Mouse (Mus musculus) liver, embryonic 13.5 days (tissue): ENCODE results near the gene Hacd3. TPM values are rescaled to one million over a fixed set of nuclear protein-coding genes. Genes with fewer than 3 reads are reported as not detected.
A peak's percentile ranks its signal among the peaks of the same experiment; 100 is the strongest.

Experiments used
- ATAC-seq: fragments of 200-750 bp; cut with Nextera tagmentation; 2 replicates; pipeline ENCODE4 v1.8.0; 2017; ENCODE audit warnings: low read depth, mild to moderate bottlenecking, moderate number of reproducible peaks, moderate library complexity
- DNase-seq: peaks from one replicate; pipeline ENCODE4 v3.0.0; 2022
- H3K27ac ChIP-seq: fragments of 300-500 bp; sonication (generic); 2 replicates; pipeline ENCODE4 v1.5.1; 2015; ENCODE audit warnings: moderate library complexity, mild to moderate bottlenecking, inconsistent platforms
- H3K27me3 ChIP-seq: fragments of 300-500 bp; sonication (generic); 2 replicates; pipeline ENCODE4 v1.6.1; 2015; ENCODE audit warnings: mild to moderate bottlenecking, inconsistent platforms
- H3K36me3 ChIP-seq: fragments of 300-500 bp; sonication (generic); 2 replicates; pipeline ENCODE4 v1.6.1; 2015; ENCODE audit warnings: mild to moderate bottlenecking, inconsistent platforms
- H3K4me1 ChIP-seq: fragments of 300-500 bp; sonication (generic); replicated peaks from 2 replicates; pipeline ENCODE4 v1.6.1; 2015; ENCODE audit warnings: inconsistent platforms
- H3K4me2 ChIP-seq: fragments of 300-500 bp; sonication (generic); 2 replicates; pipeline ENCODE4 v1.6.1; 2015; ENCODE audit warnings: inconsistent platforms, mild to moderate bottlenecking, moderate library complexity
- H3K4me3 ChIP-seq: fragments of 300-500 bp; sonication (generic); replicated peaks from 2 replicates; pipeline ENCODE4 v1.5.1; 2015; ENCODE audit warnings: mild to moderate bottlenecking, inconsistent platforms
- H3K9ac ChIP-seq: fragments of 300-500 bp; sonication (generic); 2 replicates; pipeline ENCODE4 v1.6.1; 2015; ENCODE audit warnings: mild to moderate bottlenecking, inconsistent platforms
- H3K9me3 ChIP-seq: fragments of 300-500 bp; sonication (generic); replicated peaks from 2 replicates; pipeline ENCODE4 v1.6.1; 2016; ENCODE audit warnings: inconsistent platforms
- WGBS: fragments of 180-500 bp; shearing (Covaris S2); methylation state at CpG from one replicate; pipeline ENCODE4 v1.1.7; 2015; ENCODE audit not compliant: insufficient replicate concordance; 5-methylcytosine and 5-hydroxymethylcytosine counted together
- polyA plus RNA-seq: library from polyadenylated mRNA; unstranded; fragments of >200 nt; fragmentation: Nextera tagmentation; extraction: Ambion mirVana; gene quantifications from 2 replicates; pipeline ENCODE4 v1.2.1, GENCODE M21; 2015

Gene Hacd3
- polyA plus RNA-seq, 1 experiment from 2014 or later: 55.7 TPM

DNA sequence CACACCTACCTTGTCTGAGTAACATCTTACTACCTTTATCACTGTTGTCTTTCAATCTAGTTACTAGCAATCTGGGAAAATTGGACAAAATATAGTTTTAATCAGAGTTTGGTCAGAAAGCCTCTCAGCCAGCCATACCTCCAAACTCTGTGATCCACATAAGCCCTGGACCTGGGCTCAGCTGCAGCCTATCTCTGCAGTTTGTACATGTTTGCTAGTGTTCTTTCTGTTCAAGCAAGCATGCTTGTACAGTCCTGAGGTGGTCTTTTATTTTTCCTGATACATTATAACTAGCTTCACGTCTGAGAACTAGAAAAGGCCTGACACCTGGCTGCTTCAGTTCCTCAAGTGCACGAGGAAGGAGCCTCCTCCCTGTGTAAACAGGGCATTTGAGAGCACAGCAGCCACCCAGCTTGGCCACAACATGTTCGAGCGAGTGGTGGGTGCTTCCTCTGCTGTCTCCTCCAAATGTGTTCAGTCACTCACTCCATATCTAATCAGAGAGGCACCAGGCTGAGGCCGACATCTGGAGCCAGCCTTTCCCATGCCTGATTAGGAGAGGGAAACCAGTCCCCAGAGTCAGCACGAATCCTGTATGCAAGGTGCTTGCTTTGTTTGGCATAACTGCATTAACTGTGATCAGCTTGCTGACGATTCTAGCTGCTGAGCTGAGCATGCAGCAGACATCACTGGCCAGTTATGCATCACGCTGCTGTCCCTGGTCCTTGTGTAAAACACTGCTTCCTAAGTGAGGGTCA, 36.3 kb downstream of the Hacd3 start:
- peak; percentile 75 for DNase-seq
- 26% methylated on average over 8 of the region's 8 CpGs for WGBS
- peak; percentile 97 for ATAC-seq
- no peaks in the 10 kb centered on the region for H3K9me3 ChIP-seq
- peak overlapping the region; percentile 52 for H3K9ac ChIP-seq
- no peaks in the 10 kb centered on the region for H3K27me3 ChIP-seq
- H3K36me3 ChIP-seq: peaks cover 92% of the 10 kb centered on the region
- H3K27ac ChIP-seq: peak overlapping the region; percentile 85
- H3K4me1 ChIP-seq: peaks cover 41% of the 10 kb centered on the region
- H3K4me2 ChIP-seq: peak overlapping the region; percentile 46
- no peak overlapping the region; the same call in 1 of the 2 replicates for H3K4me3 ChIP-seq

DNA sequence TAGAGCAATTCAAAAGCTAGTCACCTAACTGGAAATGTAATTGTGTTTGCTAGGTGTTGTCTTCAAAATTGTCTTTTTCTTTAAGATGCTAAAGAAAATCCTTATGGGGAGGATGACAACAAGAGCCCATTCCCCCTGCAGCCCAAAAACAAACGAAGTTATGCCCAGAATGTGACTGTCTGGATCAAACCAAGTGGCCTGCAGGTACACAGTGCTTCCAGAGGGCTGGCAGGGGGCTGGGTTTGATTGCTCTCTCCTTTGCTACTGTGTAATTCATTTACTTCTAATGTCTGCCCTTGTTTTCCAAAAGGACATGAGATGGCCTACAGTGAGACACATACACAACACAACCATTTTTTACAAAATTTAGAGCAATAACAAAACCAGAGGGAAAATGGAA, 39.6 kb downstream of the Hacd3 start:
- Histone ChIP-seq H3K9ac (no peak overlapping the region), H3K9me3 (no peaks in the 10 kb centered on the region), H3K36me3 (peaks cover 97% of the 10 kb centered on the region), H3K27ac (0 out of 2 replicates have a peak overlapping the region, but pooled peaks have one; percentile 3), H3K4me1 (peaks cover 28% of the 10 kb centered on the region), H3K4me2 (no peak overlapping the region), H3K27me3 (no peaks in the 10 kb centered on the region), H3K4me3 (no peak overlapping the region)
- 59% methylated on average over 1 of the region's 1 CpGs for WGBS
- ATAC-seq: no peak
- no peak for DNase-seq

DNA sequence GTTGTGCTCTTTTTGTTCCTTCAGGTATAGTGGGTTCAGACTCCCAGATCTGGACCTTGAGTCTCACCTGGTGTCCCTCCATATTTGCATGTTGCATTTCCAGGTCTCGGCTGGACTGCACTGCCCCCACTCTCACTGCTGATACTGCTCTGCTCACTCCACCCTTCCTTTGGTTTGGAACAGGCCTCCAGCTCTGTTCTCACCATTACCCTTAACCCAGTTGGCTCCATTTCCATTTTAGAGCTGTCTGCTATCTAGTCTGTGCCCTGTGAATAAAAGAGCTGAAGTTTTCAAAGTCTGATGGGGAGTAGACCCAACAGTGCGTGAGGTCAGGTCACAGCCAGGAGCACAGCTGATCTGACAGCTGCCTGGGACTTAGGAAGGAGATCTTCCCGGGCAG, 40.9 kb downstream of the Hacd3 start:
- Histone ChIP-seq H3K4me1 (peaks cover 20% of the 10 kb centered on the region), H3K9ac (no peak overlapping the region), H3K9me3 (no peaks in the 10 kb centered on the region), H3K27ac (no peak overlapping the region), H3K4me2 (no peak overlapping the region), H3K27me3 (no peaks in the 10 kb centered on the region), H3K36me3 (peaks cover 97% of the 10 kb centered on the region), H3K4me3 (no peak overlapping the region)
- DNase-seq (no peak), ATAC-seq (no peak)
- WGBS: 76% methylated on average over 3 of the region's 3 CpGs

DNA sequence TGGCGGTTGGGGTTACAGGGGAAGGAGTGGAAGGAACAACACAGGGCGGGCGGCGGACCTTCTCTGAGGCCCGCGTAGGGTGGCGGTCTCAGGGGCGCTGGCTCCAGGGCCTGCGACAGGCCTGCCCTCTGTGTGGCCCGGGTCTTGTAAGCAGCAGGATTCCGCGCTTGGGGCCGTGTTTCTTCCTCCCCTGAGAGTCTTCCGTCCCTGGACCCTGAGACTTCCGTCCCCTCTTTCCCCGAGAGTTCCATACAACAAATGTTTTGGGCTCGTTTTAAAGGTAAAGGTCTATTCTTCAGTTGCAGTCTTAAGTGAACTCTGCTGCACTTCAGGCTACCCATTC, 60.5 kb downstream of the Hacd3 start:
- Histone ChIP-seq H3K36me3 (peaks cover 35% of the 10 kb centered on the region), H3K9ac (peak overlapping the region; percentile 92), H3K4me1 (peaks cover 33% of the 10 kb centered on the region), H3K27ac (peak overlapping the region; percentile 91), H3K27me3 (no peaks in the 10 kb centered on the region), H3K4me3 (peak overlapping the region; percentile 89), H3K4me2 (peak overlapping the region; percentile 83), H3K9me3 (no peaks in the 10 kb centered on the region)
- DNase-seq (no peak), ATAC-seq (peak; percentile 80)
- under 1% methylated on average over 17 of the region's 17 CpGs for WGBS

DNA sequence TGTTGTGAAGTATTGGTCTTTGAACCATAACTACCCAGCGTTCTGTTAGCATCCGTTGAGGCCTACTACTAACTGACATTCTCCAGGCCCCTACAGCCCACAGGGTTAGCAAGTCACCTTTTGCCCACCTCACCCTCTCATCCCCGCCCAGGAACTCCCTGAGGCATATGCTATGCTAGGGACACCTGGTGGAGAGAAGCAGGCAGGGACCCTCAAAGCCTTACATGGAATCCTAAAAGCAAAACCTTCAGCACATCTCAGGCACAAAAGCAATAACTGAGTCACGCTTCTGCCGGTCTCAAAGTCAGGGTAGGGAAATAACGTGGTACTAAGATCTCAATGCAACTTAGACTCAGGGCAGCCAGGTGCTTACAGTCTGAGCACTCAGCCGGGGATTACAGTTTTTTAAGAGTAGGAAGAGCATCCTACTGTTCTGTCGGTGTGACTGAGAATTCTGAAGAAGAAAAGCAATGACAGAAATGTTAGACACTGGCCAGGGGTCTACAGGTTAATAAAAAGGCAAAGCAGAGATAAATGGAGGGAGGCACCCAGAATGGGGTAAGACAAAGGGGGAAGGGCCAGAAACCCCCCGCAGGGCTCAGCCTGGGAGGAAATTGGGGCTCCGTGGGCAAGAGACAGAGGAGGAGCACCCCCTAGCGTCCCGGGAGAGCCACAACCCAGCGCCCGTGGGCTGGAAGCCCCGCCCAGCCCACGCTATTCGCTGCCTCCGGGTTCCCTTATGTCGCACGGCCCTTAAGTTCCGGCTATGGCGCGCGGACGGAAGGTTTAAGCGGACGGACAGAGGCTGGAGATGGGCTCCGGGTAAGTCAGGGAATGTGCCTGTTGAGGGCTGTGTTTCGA, 61.1 kb downstream of the Hacd3 start, which contains the start of gene Ints14:
Gene Ints14 (plus strand): TSS at position 789 of the 861 bp plus-strand sequence.
- H3K36me3 ChIP-seq: peaks cover 29% of the 10 kb centered on the region
- H3K4me2 ChIP-seq: peak within 1 kb of the TSS; percentile 83
- peaks cover 38% of the 10 kb centered on the region for H3K4me1 ChIP-seq
- DNase-seq: peak; percentile 93
- ATAC-seq: peak; percentile 94
- WGBS: 8% methylated on average over 29 of the region's 29 CpGs
- no peaks in the 10 kb centered on the region for H3K27me3 ChIP-seq
- peak within 1 kb of the TSS; percentile 91 for H3K27ac ChIP-seq
- H3K4me3 ChIP-seq: peak within 1 kb of the TSS; percentile 89
- no peaks in the 10 kb centered on the region for H3K9me3 ChIP-seq
- peak within 1 kb of the TSS; percentile 92 for H3K9ac ChIP-seq

DNA sequence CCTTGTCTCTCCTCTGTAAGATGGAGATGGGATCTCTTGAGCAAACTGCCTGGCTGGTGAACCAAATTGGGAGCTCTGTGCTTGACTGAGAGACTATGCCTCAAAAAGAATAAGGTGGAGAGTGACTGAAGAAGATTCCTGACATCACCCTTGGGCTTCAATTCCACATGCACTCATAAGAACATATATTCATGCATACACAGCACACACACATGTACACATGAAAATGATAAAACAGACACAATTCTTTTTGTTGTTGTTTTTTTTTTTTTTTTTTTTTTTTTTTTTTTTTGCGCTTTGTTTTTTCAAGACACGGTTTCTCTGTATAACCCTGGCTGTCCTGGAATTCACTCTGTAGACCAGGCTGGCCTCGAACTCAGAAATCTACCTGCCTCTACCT, 64.2 kb downstream of the Hacd3 start:
- Histone ChIP-seq H3K9me3 (no peaks in the 10 kb centered on the region), H3K4me3 (no peak overlapping the region), H3K27ac (no peak overlapping the region), H3K36me3 (peaks cover 2% of the 10 kb centered on the region), H3K4me1 (peaks cover 60% of the 10 kb centered on the region), H3K27me3 (0 out of 2 replicates have a peak, but pooled peaks cover 4% of the 10 kb centered on the region), H3K9ac (no peak overlapping the region), H3K4me2 (no peak overlapping the region)
- ATAC-seq (no peak), DNase-seq (no peak)
- WGBS: 75% methylated on average over 3 of the region's 3 CpGs

DNA sequence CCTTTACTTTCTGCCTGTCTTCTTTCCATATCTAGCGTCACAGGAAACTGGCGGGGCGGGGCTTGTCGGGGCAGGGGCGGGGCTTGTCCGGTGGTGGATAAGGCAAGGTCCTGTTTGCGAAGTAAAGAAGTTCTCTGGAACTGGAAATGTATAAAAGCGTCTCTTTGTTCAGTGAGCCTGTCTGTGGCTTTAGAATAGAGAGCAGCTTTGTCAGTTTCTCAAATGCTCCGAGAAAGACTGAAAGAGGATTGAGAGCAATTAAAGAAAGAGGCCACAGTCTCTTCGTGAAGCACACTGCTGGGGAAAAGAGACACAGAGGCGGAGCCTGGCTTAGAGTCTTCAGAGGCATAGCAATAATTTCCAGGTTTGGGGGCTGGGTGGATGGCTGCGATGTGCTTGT, 65.2 kb downstream of the Hacd3 start:
- 10% methylated on average over 12 of the region's 12 CpGs for WGBS
- DNase-seq (peak; percentile 45), ATAC-seq (no peak)
- H3K27me3 ChIP-seq: peaks cover 12% of the 10 kb centered on the region
- H3K9me3 ChIP-seq: no peaks in the 10 kb centered on the region
- peak overlapping the region; percentile 68; the same call in 1 of the 2 replicates for H3K27ac ChIP-seq
- H3K4me2 ChIP-seq: peak overlapping the region; percentile 65
- H3K4me3 ChIP-seq: peak overlapping the region; percentile 35
- H3K9ac ChIP-seq: peak overlapping the region; percentile 58
- H3K36me3 ChIP-seq: no peaks in the 10 kb centered on the region
- H3K4me1 ChIP-seq: peaks cover 57% of the 10 kb centered on the region

DNA sequence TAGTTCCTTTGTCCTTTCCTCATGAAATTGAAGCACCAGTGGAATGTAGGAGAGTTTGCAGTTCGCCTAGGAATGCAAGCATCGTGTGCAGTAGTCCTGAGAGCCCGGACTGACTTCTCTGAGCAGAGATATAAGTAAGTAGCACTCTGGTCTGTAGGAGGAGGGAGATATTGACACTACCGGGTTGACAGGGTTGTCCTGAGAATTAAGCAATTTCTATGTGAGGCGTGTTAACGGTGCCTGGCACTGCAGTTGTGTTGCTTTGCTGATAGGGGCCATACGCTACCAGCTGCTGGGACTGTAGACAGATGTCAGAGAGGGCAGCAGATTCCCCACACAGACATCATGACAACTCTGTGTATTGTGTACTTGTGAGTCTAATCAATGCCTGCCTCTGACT, 68.3 kb downstream of the Hacd3 start:
- 18% methylated on average over 7 of the region's 7 CpGs for WGBS
- DNase-seq (peak; percentile 49), ATAC-seq (peak; percentile 85)
- H3K4me2 ChIP-seq: peak overlapping the region; percentile 34
- H3K27ac ChIP-seq: peak overlapping the region; percentile 54
- peak overlapping the region; percentile 43; the same call in 1 of the 2 replicates for H3K9ac ChIP-seq
- no peak overlapping the region for H3K4me3 ChIP-seq
- H3K9me3 ChIP-seq: no peaks in the 10 kb centered on the region
- no peaks in the 10 kb centered on the region for H3K36me3 ChIP-seq
- peaks cover 43% of the 10 kb centered on the region for H3K4me1 ChIP-seq
- H3K27me3 ChIP-seq: peaks cover 37% of the 10 kb centered on the region

DNA sequence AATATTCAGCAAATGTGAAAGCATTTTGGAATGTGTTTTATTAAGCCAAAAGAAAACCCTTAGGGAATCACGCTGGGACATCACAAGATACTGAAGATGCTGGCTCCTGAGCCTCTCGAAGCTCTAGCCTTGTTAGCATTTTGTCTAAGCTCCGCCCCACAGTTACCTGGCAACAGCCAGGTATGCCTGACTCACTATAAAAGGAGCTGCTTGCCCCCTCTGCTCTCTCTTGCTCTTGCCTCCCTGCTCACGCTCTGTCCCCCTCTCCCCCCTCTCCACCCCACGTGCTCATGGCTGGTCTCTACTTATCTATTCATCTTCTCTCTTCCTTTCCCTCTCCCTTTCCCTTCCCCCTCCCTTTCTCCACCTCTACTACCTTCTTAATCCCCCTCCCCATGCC, 69.4 kb downstream of the Hacd3 start:
- ATAC-seq (no peak), DNase-seq (no peak)
- Histone ChIP-seq H3K4me3 (no peak overlapping the region), H3K27me3 (peaks cover 41% of the 10 kb centered on the region), H3K9ac (no peak overlapping the region), H3K27ac (no peak overlapping the region), H3K4me1 (peaks cover 43% of the 10 kb centered on the region), H3K9me3 (no peaks in the 10 kb centered on the region), H3K4me2 (no peak overlapping the region), H3K36me3 (no peaks in the 10 kb centered on the region)
- 20% methylated on average over 5 of the region's 5 CpGs for WGBS

DNA sequence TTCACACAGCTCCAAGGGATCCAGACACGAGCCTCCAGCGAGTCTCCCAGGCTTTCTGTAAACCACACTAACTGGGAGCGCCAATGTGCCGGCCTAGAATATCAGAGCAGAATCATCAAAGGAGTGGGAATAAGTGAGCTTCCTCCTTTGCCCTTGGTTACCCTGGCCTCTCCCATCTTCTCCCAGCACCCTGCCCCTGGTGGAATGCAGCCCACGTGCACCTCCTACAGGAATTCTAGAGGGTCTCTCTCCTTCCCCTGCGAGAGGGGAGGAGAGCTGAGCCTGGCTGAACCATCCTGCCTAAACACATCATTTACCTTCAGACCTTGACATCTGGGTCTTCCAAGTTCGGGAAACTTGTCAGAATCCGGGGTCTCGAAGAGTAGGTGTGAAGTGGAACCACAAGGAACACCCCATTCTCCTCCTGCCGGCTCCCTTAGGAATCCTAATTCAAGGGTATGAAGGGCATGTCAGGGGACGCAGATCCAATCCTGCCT, 70.3 kb downstream of the Hacd3 start, which contains the start of gene Slc24a1:
Gene Slc24a1 (minus strand): TSS at position 447 of the 497 bp plus-strand sequence.
- no peak within 1 kb of the TSS for H3K4me3 ChIP-seq
- H3K27me3 ChIP-seq: peaks cover 44% of the 10 kb centered on the region
- no peak within 1 kb of the TSS for H3K9ac ChIP-seq
- DNase-seq (no peak), ATAC-seq (no peak)
- H3K4me2 ChIP-seq: peak within 1 kb of the TSS; percentile 34; the same call in 1 of the 2 replicates
- no peaks in the 10 kb centered on the region for H3K9me3 ChIP-seq
- H3K4me1 ChIP-seq: peaks cover 43% of the 10 kb centered on the region
- WGBS: 44% methylated on average over 11 of the region's 11 CpGs
- no peaks in the 10 kb centered on the region for H3K36me3 ChIP-seq
- H3K27ac ChIP-seq: no peak within 1 kb of the TSS

DNA sequence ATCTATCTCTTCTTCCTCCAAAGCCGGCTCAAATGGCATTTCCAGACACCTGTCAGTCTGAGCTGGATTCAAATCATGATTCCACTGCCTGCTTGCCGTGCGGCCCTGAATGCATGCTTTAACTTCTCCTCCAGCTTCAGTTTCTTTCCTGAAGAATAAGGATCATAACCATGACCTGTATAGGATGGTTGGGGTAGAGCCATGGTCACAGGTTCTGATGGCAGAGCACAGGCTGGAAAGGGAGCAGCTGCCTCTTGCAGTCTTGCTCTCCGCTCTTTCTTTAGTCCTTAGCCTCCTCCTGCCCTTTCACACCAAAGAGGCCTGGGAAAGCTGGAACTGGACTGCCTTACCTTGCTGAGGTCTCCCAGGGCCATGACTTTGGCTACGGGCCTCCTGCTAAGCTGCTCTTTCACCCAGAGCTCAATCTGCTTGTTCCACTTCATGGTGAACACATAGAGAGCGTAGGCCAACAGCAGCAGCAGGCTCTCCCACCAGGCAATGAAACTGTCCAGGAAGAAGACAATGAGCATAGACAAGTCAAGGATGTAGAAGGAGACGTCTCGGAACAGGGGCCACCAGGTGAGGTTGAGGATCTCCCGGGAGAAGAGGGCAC, 73.9 kb downstream of the Hacd3 start:
- ATAC-seq (no peak), DNase-seq (no peak)
- H3K4me3 ChIP-seq: no peak overlapping the region
- no peaks in the 10 kb centered on the region for H3K36me3 ChIP-seq
- peaks cover 27% of the 10 kb centered on the region for H3K4me1 ChIP-seq
- H3K4me2 ChIP-seq: no peak overlapping the region
- peaks cover 65% of the 10 kb centered on the region for H3K27me3 ChIP-seq
- no peak overlapping the region for H3K27ac ChIP-seq
- H3K9me3 ChIP-seq: no peaks in the 10 kb centered on the region
- no peak overlapping the region for H3K9ac ChIP-seq
- 65% methylated on average over 9 of the region's 9 CpGs for WGBS
